Mouse (Mus musculus) adrenal gland, adult 18-20 months (tissue): ENCODE measurements at regions not wholly inside any gene's neighbourhood (a gene's known extent, or its start where the extent isn't known, plus 50 kb on each side); places are given as distances from the start of the nearest gene placed in this dataset.

Experiments used
- DNase-seq, 2 experiments: peaks; one replicate each; pipeline ENCODE4 v3.0.0; 2021 to 2022; ENCODE audit warnings: low spot score in 2 of 2

DNA sequence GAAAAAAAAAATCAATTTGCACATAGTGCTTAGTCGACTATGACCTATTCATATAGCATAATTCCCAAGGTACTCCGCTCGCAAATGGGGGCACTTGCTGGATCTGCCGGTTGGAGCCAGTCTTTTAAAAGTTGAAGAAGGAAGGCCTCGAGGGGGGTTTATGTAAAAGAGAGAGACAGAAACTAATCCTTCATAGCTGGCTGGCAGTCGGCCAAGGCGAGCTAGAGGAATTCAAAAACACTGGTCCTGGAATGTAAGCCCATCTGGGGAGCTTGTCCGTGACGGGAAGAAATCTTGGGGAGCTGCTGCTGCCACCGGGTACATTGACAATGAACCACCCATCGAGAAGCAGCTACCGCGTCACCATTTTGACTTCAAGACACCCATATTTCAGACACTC lies 108.3 kb upstream of the Fat1 start:
- DNase-seq, result peak; percentile 29 to 41

DNA sequence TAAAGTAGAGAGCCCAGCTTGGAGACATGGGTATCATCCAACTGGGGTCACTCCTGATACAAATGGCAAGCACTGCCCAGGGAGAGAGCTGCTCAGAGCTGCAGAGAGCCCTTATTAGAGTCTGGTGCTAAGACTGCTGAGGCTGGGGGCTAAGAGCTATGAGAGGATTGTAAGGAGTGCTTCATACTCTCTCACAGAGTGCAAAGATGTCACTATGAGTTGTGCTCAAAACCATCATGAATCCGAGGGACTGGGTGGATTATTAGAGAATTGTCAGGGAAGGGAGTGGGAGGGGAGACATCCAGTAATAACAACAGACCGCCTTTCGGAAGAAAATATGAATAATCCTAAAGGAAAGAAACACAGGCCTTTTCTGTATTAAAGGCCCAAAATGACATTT lies 107.2 kb upstream of the Fat1 start:
- no peak for DNase-seq

DNA sequence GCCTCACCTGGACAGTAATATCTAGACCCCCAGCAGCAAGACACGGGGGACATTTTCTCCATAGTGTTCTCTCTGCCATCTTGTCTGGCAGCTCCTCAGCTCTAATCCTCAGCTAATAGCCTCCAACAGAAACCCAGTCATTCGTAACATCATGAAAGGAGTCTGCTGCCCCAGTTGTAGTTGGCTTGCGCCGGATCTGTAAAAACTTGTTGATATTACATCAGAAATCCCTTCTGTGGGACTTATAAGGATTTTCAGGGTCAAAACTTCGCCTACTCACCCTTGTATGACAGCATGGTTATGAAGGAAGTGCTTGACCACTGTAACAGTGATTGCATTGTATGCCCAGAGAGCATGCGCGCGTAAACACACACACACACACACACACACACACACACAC lies 96.8 kb upstream of the Fat1 start:
- no peak for DNase-seq

DNA sequence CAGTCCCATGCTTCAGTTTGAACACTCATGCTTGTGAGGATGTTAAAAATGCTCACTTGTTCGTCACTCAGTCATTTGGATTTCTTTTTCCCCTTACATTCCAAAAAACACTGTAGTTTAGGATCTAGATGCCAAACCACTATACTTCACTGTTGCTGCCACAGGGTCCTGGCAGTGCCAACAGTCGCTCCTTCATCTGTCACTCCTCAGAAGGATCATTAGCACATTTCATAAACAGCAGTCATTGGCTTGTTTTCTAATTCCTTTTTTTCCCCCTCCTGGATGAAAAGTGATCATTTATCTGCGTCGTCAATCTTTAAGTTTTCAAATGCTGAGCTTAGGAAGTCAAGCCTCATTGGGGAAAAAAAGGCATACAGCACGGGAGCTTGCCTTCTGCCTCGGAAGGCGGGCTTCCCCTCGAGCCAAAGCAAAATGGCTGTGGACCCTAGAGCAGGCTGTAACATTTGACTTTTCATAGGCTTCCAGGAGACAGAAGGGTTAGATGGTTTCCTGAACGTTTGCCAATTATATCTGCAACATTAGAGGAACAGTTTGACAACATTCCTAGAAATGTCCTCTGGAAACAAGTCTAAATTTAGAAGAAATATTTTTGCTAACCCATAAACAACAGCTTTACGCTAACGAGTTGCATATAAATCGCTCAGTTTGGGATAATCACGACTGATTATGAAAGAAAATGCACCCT lies 95.6 kb upstream of the Fat1 start:
- DNase-seq, result no peak

DNA sequence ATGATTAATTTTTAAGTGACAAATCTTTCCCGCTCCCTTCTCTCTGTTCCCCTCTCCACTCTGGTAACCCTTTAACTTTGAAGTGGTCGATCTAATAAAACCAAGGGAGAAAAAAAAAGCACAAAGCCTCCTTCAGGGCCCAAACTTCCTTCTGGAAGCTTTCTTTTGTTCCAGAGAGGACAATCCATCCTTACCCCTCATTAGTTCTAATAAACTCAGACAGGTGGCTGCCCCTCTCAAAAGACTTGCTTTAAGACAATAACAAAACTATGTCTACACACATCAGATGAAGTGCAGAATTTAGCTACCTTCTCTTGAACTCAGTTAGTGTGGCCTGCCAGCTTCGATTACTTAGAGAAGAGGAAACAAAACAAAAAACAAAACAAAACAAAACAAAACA lies 94.6 kb upstream of the Fat1 start:
- no peak for DNase-seq

DNA sequence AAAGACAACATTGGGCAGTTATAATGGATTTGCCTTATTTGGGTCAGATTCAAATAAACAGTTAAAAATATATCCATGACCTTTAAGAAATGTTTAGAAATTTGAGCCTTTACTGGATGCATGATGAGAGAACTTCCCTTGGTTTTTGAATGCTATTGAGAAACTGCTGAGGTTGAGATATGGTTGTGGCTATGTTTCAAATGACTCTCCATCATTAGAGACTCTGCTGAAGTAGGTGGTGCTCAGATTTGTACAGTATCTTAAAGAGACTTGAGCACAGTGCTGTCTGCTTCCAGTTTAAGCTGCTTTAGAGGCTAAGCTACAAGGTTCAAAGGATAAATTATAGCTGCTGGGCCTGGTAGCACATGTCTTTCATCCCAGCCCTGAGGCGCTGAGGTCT lies 90.9 kb upstream of the Fat1 start:
- no peak for DNase-seq

DNA sequence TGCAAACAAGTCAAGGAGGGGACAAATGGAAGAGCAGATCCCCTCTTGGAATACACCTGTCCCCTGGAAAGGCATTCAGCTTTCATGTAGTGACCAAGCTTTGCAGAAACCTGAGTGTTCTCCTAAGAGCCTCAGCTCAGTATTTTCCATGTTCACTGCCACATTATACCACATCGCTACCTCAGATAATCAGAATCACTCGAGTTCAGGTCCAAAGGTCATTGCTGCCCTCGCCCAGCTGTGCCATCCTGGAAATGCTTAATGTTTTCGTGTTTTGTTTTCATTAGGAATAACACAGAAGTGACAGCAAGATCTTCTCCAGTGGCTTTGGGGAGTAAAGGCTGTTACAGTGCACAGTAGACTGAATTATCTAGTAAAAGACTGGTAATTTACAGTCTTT lies 83.0 kb upstream of the Fat1 start:
- no peak for DNase-seq

DNA sequence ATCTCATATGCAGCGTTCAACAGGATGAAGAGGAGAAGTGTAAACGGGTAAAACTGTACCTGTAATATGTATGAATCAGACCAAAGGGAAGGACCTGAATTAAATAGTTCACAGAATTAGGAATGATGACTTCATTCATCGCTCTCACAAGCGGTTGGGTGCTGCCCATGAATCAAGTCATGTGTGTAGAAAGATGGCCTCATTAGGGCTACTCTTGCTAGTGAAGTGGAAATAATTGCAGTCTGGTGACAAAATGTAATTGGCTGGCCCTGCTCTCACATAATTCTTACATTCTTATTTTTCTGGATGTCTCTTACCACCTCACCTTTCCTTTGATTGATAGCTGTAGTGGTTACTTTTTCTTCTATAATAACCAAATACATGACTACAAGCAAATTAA lies 80.1 kb upstream of the Fat1 start:
- DNase-seq, result no peak

DNA sequence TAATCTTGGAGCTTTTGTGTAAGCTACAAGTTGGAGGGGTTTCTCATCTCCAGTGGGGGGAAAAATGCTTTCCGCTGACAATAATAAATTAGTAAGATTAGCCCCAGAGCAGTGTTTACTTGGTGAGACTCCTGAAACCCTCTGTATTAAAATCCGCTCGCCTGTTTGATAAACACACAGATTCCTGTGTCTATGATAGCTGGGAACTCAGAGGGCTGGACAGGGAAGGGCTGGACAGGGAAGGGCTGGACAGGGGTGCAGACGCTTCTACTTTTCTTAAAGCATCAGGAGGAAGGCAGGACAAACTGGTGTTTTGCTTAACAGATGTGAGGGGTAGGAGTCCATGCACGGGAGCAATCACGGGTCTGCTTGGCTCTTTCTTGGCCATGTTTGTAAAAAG lies 68.0 kb upstream of the Fat1 start:
- DNase-seq, result no peak

DNA sequence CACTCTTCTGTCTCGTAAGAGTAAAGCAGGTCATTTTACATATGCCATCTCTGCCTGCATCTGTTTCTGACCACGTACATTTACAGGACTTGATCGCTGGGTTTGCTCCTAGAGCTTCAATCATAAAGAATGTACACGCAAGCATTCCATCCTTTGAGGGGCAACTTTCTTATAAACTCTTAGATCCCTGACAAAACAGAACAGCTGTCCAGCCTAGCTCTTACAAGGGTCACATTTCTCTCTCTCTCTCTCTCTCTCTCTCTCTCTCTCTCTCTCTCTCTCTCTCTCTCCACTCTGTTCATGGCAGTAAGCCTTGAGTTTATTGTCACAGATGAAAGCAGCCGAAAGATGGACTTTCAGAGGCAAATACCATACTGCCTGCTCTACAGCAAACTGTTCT lies 67.6 kb upstream of the Fat1 start:
- DNase-seq, result no peak

DNA sequence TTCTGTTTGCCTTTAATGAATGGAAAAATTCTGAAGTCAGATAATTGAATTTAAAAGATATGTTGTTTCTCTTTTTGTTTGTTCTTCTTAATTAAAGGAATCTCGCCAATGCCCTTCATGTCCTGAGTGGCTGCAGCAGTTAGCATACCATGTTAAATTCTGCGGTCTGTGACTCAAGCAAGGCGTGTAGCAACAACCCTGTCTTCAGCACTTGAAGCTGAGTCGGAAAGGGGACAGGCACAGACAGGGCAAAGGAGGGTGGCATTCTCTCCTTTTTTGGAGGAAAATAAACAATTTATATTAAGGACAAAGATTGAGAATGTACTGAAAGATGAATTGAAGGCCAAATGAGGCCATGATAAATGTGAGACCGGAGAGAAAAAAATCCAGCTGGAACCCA lies 58.2 kb upstream of the Fat1 start:
- DNase-seq, result no peak

DNA sequence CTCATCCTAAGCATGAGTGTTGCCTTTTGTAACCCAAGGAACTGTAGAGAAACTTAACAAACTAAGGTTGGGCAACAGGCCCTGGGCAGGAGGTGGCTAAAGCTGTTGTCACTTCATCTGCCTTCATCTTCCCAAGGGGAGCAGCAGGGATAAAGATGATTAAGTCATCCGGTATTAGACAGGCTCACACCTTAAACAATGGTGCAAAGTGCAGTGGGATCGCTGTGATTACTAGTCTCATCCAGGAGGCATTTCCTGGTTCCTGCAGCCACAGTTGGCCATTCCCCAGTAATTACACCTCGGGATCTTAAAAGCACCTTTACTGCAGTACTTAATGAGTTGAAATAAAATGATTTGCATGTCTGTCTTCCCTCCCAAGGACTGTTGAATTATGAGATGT lies 57.0 kb upstream of the Fat1 start:
- DNase-seq, result no peak

DNA sequence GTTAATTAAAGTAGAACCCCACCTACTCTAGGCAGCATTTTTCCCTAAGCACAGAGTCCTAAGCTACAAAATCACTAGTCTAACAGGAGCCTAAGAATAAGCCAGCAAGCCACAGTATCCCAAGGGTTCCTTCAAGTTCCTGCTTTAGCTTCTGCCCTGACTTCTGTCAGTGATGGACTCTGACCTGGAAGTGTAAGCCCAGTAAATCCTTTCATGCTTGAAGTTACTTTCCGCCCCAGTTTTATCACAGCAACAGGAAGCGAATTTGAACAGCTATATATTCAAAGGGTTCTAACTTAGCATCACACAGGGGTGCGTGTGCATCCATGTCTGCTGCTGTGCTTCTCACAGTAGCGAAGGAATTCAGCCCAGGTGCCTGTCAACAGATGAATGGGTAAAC lies 56.1 kb upstream of the Fat1 start:
- DNase-seq, result no peak

DNA sequence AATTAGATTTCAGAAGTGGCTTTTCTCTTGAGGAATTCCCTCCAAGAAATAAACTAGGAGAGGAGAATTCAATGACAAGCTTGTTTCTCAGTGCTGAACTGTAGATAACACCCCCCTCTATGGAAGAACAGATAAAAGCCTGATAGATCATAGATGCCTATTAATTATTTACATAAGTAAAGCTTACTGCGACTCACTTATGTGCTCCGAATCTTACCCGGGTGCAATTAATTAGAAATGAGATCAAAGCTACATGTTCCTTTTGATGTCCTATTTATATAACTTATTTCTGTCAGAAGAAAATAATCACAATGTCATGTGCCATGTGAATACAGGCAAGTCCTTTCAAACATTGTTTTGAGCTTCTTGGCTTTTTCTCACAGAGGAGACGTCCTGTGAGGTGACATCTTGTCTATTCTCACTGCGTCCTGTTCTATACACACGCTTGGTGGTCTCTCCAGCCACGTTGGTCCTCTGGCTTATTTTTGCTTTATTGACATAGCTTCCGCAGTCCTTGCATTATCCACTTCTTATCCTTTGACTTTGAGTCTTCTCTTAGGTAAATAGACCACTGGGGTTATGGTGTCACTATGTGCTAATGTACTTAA lies 50.7 kb upstream of the Fat1 start:
- DNase-seq, result no peak
